Mouse (Mus musculus): ENCODE results near the gene Cyp3a44.
"Not testable (repeated sequence)": the region's sequence is repeated elsewhere in the genome, so short reads cannot be mapped to it uniquely, and the experiment has no call there.

Gene Cyp3a44

DNA sequence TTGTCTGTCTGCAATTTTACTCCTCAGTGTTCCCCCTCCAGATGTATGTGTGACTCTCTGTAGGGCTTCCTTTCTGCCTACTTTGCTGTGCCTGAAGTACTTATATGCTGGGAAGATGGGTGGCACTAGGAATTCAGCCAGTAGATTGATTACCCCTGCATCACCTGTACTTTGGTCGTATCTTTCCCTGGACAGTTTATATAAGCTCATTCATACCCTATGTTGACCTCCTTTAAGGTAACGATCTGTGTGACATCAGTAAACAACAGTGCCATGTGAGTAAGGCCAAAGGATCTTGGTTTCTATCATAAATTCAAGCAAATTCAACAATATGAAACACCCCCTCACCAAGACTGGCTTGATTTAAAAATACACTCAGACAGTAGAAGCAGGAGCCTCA lies at the start of gene Cyp3a44:
Cyp3a44 (minus strand) TSS at position 79 of the 400 bp plus-strand sequence.
- DNase-seq: not testable (repeated sequence)

DNA sequence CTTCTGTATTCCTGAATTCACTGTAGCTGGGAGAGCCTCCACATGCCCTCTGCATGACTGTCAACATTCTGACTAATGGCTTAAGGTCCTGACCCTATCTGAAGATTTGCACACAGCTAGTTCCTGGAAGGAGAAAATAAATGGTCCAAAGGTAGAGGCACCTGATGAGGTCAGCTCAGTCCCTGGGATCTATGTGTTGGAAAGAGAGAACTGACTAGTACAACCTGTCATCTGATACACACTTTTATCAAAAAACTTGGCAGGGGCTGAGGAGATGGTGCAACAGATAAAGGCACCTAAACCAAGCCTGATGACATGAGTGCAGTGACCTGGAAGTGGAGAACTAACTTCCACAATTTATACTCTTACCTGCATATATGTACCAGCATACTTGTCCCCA lies 5.4 kb downstream of the Cyp3a44 start:
- not testable (repeated sequence) for DNase-seq

DNA sequence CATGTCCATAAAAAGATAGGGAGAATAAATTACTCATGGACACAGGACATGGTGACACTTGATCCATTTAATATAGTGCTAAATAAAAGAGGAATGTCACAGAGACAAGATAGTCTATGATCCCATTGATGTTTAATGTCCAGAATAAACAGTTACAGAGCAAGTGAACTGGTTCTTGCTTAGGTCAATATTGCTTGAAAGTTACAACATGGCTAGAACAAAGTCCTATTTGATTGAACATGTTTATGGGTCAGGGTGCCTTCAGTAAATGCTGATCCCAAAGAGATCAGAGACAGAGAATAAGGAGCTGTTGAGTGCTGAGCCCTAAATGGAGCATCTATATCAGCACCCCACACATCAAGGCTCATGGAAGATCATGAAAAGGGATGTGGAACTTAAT lies 12.4 kb downstream of the Cyp3a44 start:
- not testable (repeated sequence) for DNase-seq

DNA sequence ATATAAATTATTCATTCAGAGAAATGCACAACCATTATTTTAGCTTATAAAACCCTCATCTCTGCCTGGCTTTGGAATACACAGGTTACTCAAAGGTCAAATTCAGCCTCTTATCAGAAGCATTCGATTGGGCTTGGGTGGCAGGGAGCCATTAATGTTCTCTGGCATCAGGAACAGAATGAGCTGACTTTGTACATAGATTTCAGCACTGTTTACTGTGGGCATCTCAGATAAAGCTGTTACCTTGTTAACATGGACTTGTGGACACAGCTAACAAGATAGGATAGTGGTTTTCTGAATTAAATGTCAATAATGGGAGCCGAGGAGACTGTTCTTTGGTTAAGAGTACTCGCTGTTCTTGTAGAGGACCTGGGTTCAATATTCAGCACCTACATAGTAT lies 68.2 kb downstream of the Cyp3a44 start:
- not testable (repeated sequence) for DNase-seq
